Mouse (Mus musculus): Measurements from ENCODE around the gene Rpl13a. TPM values are rescaled to one million over a fixed set of nuclear protein-coding genes. Genes with fewer than 3 reads are reported as not detected.

The Rpl13a gene
- total and polyA plus RNA-seq, 3 experiments = 1,478 to 6,084 (median 2,356) TPM

GRCm38 (mm10) chr7:45141319-45141718 lies 12.8 kb upstream of the Rpl13a start:
- H3K9me3 ChIP-seq (replicated peaks) = no peaks in the 10 kb centered on the region
- H3K36me3 ChIP-seq (replicated peaks) = peaks cover 67% of the 10 kb centered on the region
- ATAC-seq (ENCODE audit: extremely low read depth, insufficient number of reproducible peaks, low FRiP score, poor library complexity, severe bottlenecking) (no peak), DNase-seq (ENCODE audit: low spot score) (no peak)
- no peak for TF ChIP-seq POLR2AphosphoS5 (IDR thresholded peaks at IDR 0.05; ENCODE audit: insufficient replicate concordance, low read depth, low read length)
- TF ChIP-seq GATA2 (IDR thresholded peaks at IDR 0.05; ENCODE audit: borderline replicate concordance, low read depth, low read length) = no peak
- TF ChIP-seq TAL1 (conservative IDR thresholded peaks at IDR 0.05; ENCODE audit: low read depth, low read length) = no peak
- TF ChIP-seq GATA1 (IDR thresholded peaks at IDR 0.05; ENCODE audit: borderline replicate concordance, low read length) = no peak
- TF ChIP-seq CTCF (IDR thresholded peaks at IDR 0.05; ENCODE audit: low read depth, low read length) = no peak
- H3K4me1 ChIP-seq (ENCODE audit: insufficient read depth, low read depth, low read length) = peaks cover 63% of the 10 kb centered on the region
- H3K27me3 ChIP-seq (ENCODE audit: insufficient read depth, low read length) = no peaks in the 10 kb centered on the region
- no peak overlapping the region for H3K4me3 ChIP-seq (ENCODE audit: low read depth, low read length)

- Histone ChIP-seq H3K9me3 (replicated peaks) (no peaks in the 10 kb centered on the region), H3K4me3 (ENCODE audit: low read depth, low read length) (no peak overlapping the region), H3K4me1 (ENCODE audit: insufficient read depth, low read depth, low read length) (peaks cover 70% of the 10 kb centered on the region), H3K27me3 (ENCODE audit: insufficient read depth, low read length) (no peaks in the 10 kb centered on the region), H3K36me3 (replicated peaks) (peaks cover 55% of the 10 kb centered on the region)
- TF ChIP-seq GATA2 (IDR thresholded peaks at IDR 0.05; ENCODE audit: borderline replicate concordance, low read depth, low read length) (no peak), CTCF (IDR thresholded peaks at IDR 0.05; ENCODE audit: low read depth, low read length) (no peak), POLR2AphosphoS5 (IDR thresholded peaks at IDR 0.05; ENCODE audit: insufficient replicate concordance, low read depth, low read length) (no peak), GATA1 (IDR thresholded peaks at IDR 0.05; ENCODE audit: borderline replicate concordance, low read length) (no peak), TAL1 (conservative IDR thresholded peaks at IDR 0.05; ENCODE audit: low read depth, low read length) (no peak)
- no peak for DNase-seq (ENCODE audit: low spot score)
- no peak for ATAC-seq (ENCODE audit: extremely low read depth, insufficient number of reproducible peaks, low FRiP score, poor library complexity, severe bottlenecking)
Measured at GRCm38 (mm10) chr7:45139904-45140723, 11.6 kb upstream of the Rpl13a start.

- ATAC-seq (ENCODE audit: extremely low read depth, insufficient number of reproducible peaks, low FRiP score, poor library complexity, severe bottlenecking) (no peak), DNase-seq (ENCODE audit: low spot score) (no peak)
- TF ChIP-seq GATA1 (IDR thresholded peaks at IDR 0.05; ENCODE audit: borderline replicate concordance, low read length) (no peak), GATA2 (IDR thresholded peaks at IDR 0.05; ENCODE audit: borderline replicate concordance, low read depth, low read length) (no peak), POLR2AphosphoS5 (IDR thresholded peaks at IDR 0.05; ENCODE audit: insufficient replicate concordance, low read depth, low read length) (no peak), CTCF (IDR thresholded peaks at IDR 0.05; ENCODE audit: low read depth, low read length) (no peak), TAL1 (conservative IDR thresholded peaks at IDR 0.05; ENCODE audit: low read depth, low read length) (no peak)
- H3K36me3 ChIP-seq (replicated peaks) = peaks cover 49% of the 10 kb centered on the region
- H3K4me1 ChIP-seq (ENCODE audit: insufficient read depth, low read depth, low read length) = peaks cover 85% of the 10 kb centered on the region
- H3K27me3 ChIP-seq (ENCODE audit: insufficient read depth, low read length) = no peaks in the 10 kb centered on the region
- H3K9me3 ChIP-seq (replicated peaks) = peaks cover under 1% of the 10 kb centered on the region; the same call in 1 of the 2 replicates
- peak overlapping the region; percentile 41; the same call in 1 of the 2 replicates for H3K4me3 ChIP-seq (ENCODE audit: low read depth, low read length)
Measured at GRCm38 (mm10) chr7:45138403-45138802, 9.8 kb upstream of the Rpl13a start.

GRCm38 (mm10) chr7:45137171-45138006 lies 8.8 kb upstream of the Rpl13a start:
- peak; percentile 83 for DNase-seq (ENCODE audit: low spot score)
- H3K4me1 ChIP-seq (ENCODE audit: insufficient read depth, low read depth, low read length) = peaks cover 87% of the 10 kb centered on the region
- peaks cover 48% of the 10 kb centered on the region for H3K36me3 ChIP-seq (replicated peaks)
- no peak for TF ChIP-seq GATA1 (IDR thresholded peaks at IDR 0.05; ENCODE audit: borderline replicate concordance, low read length)
- TF ChIP-seq CTCF (IDR thresholded peaks at IDR 0.05; ENCODE audit: low read depth, low read length) = no peak
- TF ChIP-seq POLR2AphosphoS5 (IDR thresholded peaks at IDR 0.05; ENCODE audit: insufficient replicate concordance, low read depth, low read length) = no peak
- TF ChIP-seq TAL1 (conservative IDR thresholded peaks at IDR 0.05; ENCODE audit: low read depth, low read length) = peak; percentile 93
- TF ChIP-seq GATA2 (IDR thresholded peaks at IDR 0.05; ENCODE audit: borderline replicate concordance, low read depth, low read length) = no peak
- no peaks in the 10 kb centered on the region for H3K27me3 ChIP-seq (ENCODE audit: insufficient read depth, low read length)
- ATAC-seq (ENCODE audit: extremely low read depth, insufficient number of reproducible peaks, low FRiP score, poor library complexity, severe bottlenecking) = peak; percentile 74
- peaks cover 3% of the 10 kb centered on the region; the same call in 1 of the 2 replicates for H3K9me3 ChIP-seq (replicated peaks)
- H3K4me3 ChIP-seq (ENCODE audit: low read depth, low read length) = peak overlapping the region; percentile 71; the same call in 1 of the 2 replicates

DNA sequence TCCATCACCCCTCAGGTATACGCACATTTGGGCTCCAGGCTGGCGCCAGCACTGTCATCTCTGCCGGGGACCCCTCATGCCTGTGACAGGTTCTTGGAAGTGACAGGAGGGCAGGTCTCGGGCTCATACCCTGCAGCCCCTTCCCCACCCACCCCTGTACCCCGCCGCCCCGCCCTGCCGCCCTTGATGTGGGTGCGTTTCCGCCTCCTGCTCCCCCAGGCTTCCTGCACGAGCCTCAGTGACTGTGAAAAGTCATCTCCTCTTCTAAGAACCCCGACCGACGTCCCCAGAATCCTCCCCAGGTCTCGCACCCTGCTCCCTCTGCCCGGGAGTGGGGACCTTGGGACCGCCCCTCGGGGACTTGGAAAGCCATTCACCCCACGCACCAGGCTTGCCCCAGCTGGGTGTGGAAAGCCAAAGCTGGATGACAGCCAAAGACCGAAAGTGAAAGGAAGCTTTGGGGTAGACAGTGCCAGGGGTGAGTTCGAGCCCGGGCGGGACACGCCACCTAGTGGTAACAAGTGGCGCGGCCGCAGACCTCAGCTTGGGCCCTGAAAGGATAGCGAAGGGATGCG lies 7.5 kb upstream of the Rpl13a start, which contains the start of the genes Gm45713 and Flt3l:
Gene Gm45713 (minus strand): TSS at position 239 of the 575 bp plus-strand sequence.
Gene Flt3l (minus strand): TSS at position 440 of the 575 bp plus-strand sequence.
- H3K36me3 ChIP-seq (replicated peaks) = peaks cover 48% of the 10 kb centered on the region
- peaks cover 3% of the 10 kb centered on the region; the same call in 1 of the 2 replicates for H3K9me3 ChIP-seq (replicated peaks)
- no peaks in the 10 kb centered on the region for H3K27me3 ChIP-seq (ENCODE audit: insufficient read depth, low read length)
- peak; percentile 24 for ATAC-seq (ENCODE audit: extremely low read depth, insufficient number of reproducible peaks, low FRiP score, poor library complexity, severe bottlenecking)
- TF ChIP-seq CTCF (IDR thresholded peaks at IDR 0.05; ENCODE audit: low read depth, low read length) = peak; percentile 89
- TF ChIP-seq GATA2 (IDR thresholded peaks at IDR 0.05; ENCODE audit: borderline replicate concordance, low read depth, low read length) = no peak
- DNase-seq (ENCODE audit: low spot score) = peak; percentile 86
- peak within 1 kb of the TSS; percentile 71 for H3K4me3 ChIP-seq (ENCODE audit: low read depth, low read length)
- peaks cover 86% of the 10 kb centered on the region for H3K4me1 ChIP-seq (ENCODE audit: insufficient read depth, low read depth, low read length)
